Mouse (Mus musculus): Measurements from ENCODE around the gene Npas2. TPM values are rescaled to one million over a fixed set of nuclear protein-coding genes. Genes with fewer than 3 reads are reported as not detected.

The Npas2 gene
- polyA plus RNA-seq, 1 experiment from 2014 or later = 2.0 TPM

DNA sequence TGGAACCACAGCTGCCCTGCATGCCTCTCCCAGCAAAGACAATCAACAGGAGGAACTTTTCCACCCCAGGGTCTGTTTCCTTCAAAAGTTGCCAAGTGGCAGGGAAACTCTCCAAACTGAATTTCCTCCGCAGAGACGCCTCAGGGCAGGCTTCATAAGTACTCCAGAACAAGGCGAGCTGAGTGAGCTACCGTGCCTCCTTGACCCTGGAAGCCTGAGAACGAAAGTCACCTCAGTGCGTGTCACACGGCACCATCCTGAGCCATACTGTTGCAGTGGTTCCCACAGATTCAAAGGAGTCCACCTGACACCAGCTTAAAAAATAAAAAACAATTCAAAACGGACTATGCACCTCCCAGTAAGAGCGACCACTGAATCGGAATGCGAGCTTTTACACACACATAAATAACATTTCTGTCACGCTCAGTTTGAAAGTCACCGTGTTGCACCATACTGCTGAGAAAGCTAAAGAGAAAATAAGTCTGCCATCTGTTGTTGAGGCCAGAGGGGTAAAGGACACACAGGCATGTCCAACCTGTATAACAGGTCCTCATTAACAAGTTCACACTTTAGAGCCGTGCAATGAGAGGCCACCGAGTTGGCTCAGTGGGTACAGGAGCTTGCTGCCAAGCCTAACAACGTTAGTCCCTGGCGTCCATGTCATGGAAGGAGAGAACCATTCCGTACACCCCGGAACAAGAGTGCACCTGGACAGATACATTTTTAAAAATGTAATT lies 216.7 kb downstream of the Npas2 start:
- ATAC-seq (ENCODE audit: low read depth) = peak; percentile 74
- no peaks in the 10 kb centered on the region for H3K27me3 ChIP-seq (ENCODE audit: control insufficient read depth, insufficient read depth, low read depth, low read length)
- no peak overlapping the region for H3K4me3 ChIP-seq (ENCODE audit: low read length)
- 64% methylated on average over 19 of the region's 19 CpGs for WGBS
- peaks cover 4% of the 10 kb centered on the region; the same call in 1 of the 2 replicates for H3K9me3 ChIP-seq (ENCODE audit: control insufficient read depth, low read length)
- H3K9ac ChIP-seq (ENCODE audit: low read length) = no peak overlapping the region
- H3K4me1 ChIP-seq (replicated peaks; ENCODE audit: control insufficient read depth, insufficient read depth, low read length) = peaks cover 20% of the 10 kb centered on the region
- H3K4me2 ChIP-seq (ENCODE audit: low read depth, low read length) = no peak overlapping the region
- peak overlapping the region; percentile 2 for H3K27ac ChIP-seq (ENCODE audit: low read length)
- H3K36me3 ChIP-seq (ENCODE audit: control insufficient read depth, insufficient read depth, low read length) = no peaks in the 10 kb centered on the region

Small RNA genes within 50 kb of the gene (microRNA-seq; reads per million reads assigned to microRNA genes)
- not detected for gene Mir6349

Other genes with a start within 250 kb of the Npas2 start
- gene Pdcl3, start 208.1 kb upstream of the Npas2 start, polyA plus RNA-seq (2015; fragmentation: Nextera tagmentation; extraction: Ambion mirVana) = 167 and 181 TPM in 2 replicates
- 449 and 553 TPM in 2 replicates for gene Rpl31, start 174.1 kb downstream of the Npas2 start, polyA plus RNA-seq (2015; fragmentation: Nextera tagmentation; extraction: Ambion mirVana)